Mouse (Mus musculus) myocyte (in vitro differentiated cells): ENCODE measurements around the gene Ephx4. TPM values are rescaled to one million over a fixed set of nuclear protein-coding genes. Genes with fewer than 3 reads are reported as not detected.

Experiments
- H3K27me3 ChIP-seq: one replicate; pipeline ENCODE4 v1.6.1; 2011; ENCODE audit not compliant: control insufficient read depth, insufficient read depth, insufficient read length
- H3K36me3 ChIP-seq: one replicate; pipeline ENCODE4 v1.6.1; 2011; ENCODE audit not compliant: control insufficient read depth, insufficient read depth
- H3K4me2 ChIP-seq: one replicate; pipeline ENCODE4 v1.6.1; 2011; ENCODE audit warnings: low read depth, control low read depth
- H3K4me3 ChIP-seq: one replicate; pipeline ENCODE4 v1.5.1; 2011; ENCODE audit warnings: mild to moderate bottlenecking, control low read depth, moderate library complexity
- H3K79me2 ChIP-seq: one replicate; pipeline ENCODE4 v1.6.1; 2011; ENCODE audit not compliant: control insufficient read depth, insufficient read depth
- H3ac ChIP-seq: one replicate; pipeline ENCODE4 v1.6.1; 2011; ENCODE audit not compliant: control insufficient read depth, insufficient read length
- CEBPB ChIP-seq: IDR thresholded peaks from 2 replicates; pipeline ENCODE4 v1.6.1; 2011; ENCODE audit warnings: mild to moderate bottlenecking, moderate library complexity; ENCODE audit not compliant: poor library complexity, insufficient read depth, severe bottlenecking
- E2F4 ChIP-seq: IDR thresholded peaks from one replicate; pipeline ENCODE4 v1.6.1; 2011; ENCODE audit warnings: mild to moderate bottlenecking, control low read depth, moderate library complexity; ENCODE audit not compliant: insufficient read depth
- MAX ChIP-seq: IDR thresholded peaks from one replicate; pipeline ENCODE4 v1.6.1; 2011; ENCODE audit warnings: low read depth, mild to moderate bottlenecking, control low read depth
- MYOD1 ChIP-seq, 3 experiments: IDR thresholded peaks; one replicate each; pipeline ENCODE4 v1.6.1; 2011; ENCODE audit warnings: control low read depth in 2 of 3, low read depth in 2 of 3, mild to moderate bottlenecking in 2 of 3, moderate library complexity in 1 of 3; ENCODE audit not compliant: insufficient read length in 2 of 3, control insufficient read depth in 1 of 3
- MYOG ChIP-seq, 3 experiments: IDR thresholded peaks; one replicate each; pipeline ENCODE4 v1.6.1; 2011; ENCODE audit warnings: control low read depth in 2 of 3, low read depth in 2 of 3, mild to moderate bottlenecking in 2 of 3; ENCODE audit not compliant: insufficient read length in 2 of 3, control insufficient read depth in 1 of 3, insufficient read depth in 1 of 3
- POLR2A ChIP-seq: IDR thresholded peaks from one replicate; pipeline ENCODE4 v1.6.1; 2011; ENCODE audit warnings: low read depth, mild to moderate bottlenecking, control low read depth, moderate library complexity; ENCODE audit not compliant: insufficient read length
- POLR2AphosphoS2 ChIP-seq: IDR thresholded peaks from one replicate; pipeline ENCODE4 v1.6.1; 2011; ENCODE audit warnings: low read depth, control low read depth; ENCODE audit not compliant: insufficient read length
- REST ChIP-seq: IDR thresholded peaks from one replicate; pipeline ENCODE4 v1.6.1; 2011; ENCODE audit warnings: mild to moderate bottlenecking, control low read depth, moderate library complexity; ENCODE audit not compliant: insufficient read depth, insufficient read length
- SRF ChIP-seq: IDR thresholded peaks from one replicate; pipeline ENCODE4 v1.6.1; 2011; ENCODE audit warnings: low read depth; ENCODE audit not compliant: control insufficient read depth, insufficient read length
- TCF12 ChIP-seq: IDR thresholded peaks from one replicate; pipeline ENCODE4 v1.6.1; 2011; ENCODE audit warnings: mild to moderate bottlenecking, control low read depth; ENCODE audit not compliant: poor library complexity, insufficient read depth, severe bottlenecking
- TCF3 ChIP-seq: IDR thresholded peaks from one replicate; pipeline ENCODE4 v1.6.1; 2011; ENCODE audit warnings: low read depth, control low read depth; ENCODE audit not compliant: insufficient read length
- USF1 ChIP-seq: IDR thresholded peaks from one replicate; pipeline ENCODE4 v1.6.1; 2011; ENCODE audit warnings: low read depth, mild to moderate bottlenecking, control low read depth, moderate library complexity
- polyA plus RNA-seq: library from polyadenylated mRNA; unstranded; fragments of >200 nt; fragmentation: generic; extraction: Trizol; gene quantifications from one replicate; pipeline ENCODE4 v1.2.1, GENCODE M21; 2012; ENCODE audit warnings: missing spikeins

The Ephx4 gene
- polyA plus RNA-seq, 1 experiment = not detected

DNA sequence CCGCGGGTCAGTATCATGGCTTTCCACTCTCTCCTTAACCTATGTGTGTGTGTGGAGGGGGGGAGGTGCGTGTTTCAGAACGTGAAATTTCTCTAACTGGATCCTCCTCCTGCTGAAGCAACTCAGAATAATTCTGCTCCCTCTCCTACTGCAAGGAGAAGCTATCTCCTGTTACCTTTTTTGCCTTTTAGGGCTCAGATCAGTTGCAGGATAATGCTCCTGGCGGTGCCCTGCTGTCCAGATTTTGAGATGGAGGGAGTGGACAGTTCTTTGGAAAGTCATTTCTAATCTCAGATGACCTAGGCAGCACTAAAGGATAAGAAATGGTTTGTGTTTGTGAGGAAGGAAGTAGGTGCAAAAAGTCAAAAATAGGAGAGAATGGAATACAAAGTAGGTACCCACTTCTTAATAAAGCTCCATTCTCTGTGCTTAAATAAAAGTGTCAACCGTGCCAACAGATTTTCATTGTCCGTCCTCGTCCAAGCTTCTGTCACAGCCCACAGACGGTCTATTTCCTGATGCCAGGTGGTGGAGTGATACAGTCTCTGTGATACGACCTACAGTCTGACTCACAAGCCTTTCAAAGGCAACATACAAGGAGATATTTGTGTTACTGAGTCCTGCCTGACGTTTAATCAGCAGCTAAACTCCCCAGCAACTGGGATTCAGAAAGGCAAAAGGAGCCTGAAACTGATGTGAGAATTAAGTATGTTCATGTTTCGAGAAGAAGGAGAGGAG is 1.6 kb downstream of the Ephx4 start:
- Histone ChIP-seq H3K79me2 (no peaks in the 10 kb centered on the region), H3K4me2 (no peak overlapping the region), H3K4me3 (no peak overlapping the region), H3ac (no peak overlapping the region), H3K36me3 (no peaks in the 10 kb centered on the region), H3K27me3 (peaks cover 37% of the 10 kb centered on the region)
- no peak for TF ChIP-seq MYOD1 (IDR thresholded peaks at IDR 0.05; ENCODE audit: control insufficient read depth in 1 of 3, insufficient read length in 2 of 3, low read depth in 2 of 3)
- TF ChIP-seq TCF3 = no peak
- TF ChIP-seq USF1 = no peak
- TF ChIP-seq REST = no peak
- TF ChIP-seq CEBPB = no peak
- TF ChIP-seq E2F4 = no peak
- TF ChIP-seq TCF12 = no peak
- TF ChIP-seq POLR2A = no peak
- TF ChIP-seq SRF = no peak
- no peak for TF ChIP-seq MYOG (IDR thresholded peaks at IDR 0.05; ENCODE audit: control insufficient read depth in 1 of 3, insufficient read depth in 1 of 3, insufficient read length in 2 of 3, low read depth in 2 of 3)
- TF ChIP-seq POLR2AphosphoS2 = no peak
- no peak for TF ChIP-seq MAX

DNA sequence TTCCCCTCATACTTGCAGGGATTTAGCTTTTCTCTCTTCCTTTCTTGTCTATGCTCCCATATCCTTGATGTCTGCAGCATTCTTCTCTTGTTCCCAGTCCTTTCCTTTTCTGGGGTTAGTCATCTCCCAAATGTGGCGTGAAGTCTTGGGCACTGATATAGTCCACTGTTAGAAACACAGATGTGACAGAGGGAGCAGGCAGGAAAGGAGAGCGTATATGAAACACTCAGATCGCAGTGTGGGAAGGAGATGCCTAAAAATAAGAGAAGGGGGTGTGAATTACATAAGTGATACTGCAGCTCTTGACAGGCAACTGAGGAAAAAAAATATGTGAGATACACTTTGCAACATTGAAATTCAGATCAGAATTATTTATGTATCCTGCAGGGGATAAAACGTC is 2.8 kb downstream of the Ephx4 start:
- H3ac ChIP-seq = no peak overlapping the region
- TF ChIP-seq CEBPB (no peak), TCF12 (no peak), REST (no peak), POLR2A (no peak), E2F4 (no peak), USF1 (no peak), TCF3 (no peak), MYOD1 (IDR thresholded peaks at IDR 0.05; ENCODE audit: control insufficient read depth in 1 of 3, insufficient read length in 2 of 3, low read depth in 2 of 3) (no peak), POLR2AphosphoS2 (no peak), SRF (no peak), MAX (no peak)
- no peaks in the 10 kb centered on the region for H3K36me3 ChIP-seq

DNA sequence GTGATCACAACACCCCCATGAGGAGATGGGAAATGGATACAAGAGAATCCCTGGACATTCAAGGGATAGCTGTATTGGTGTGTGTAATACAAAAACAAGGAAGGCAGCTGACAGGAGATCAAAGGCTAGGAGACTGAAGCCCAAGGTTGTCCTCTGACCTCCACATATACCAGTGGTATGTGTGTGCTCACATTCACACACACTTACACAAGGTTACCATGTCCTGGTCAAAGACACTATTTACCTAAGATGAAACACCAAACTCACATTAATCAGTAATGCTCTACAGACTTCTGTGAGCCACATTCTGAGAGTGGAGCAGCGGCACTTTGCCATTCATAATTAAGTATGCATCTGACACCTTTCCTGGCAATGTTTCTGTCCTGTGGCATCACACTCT is 7.8 kb downstream of the Ephx4 start:
- TF ChIP-seq MAX (no peak), SRF (no peak), E2F4 (no peak), REST (no peak), TCF12 (no peak), MYOG (IDR thresholded peaks at IDR 0.05; ENCODE audit: control insufficient read depth in 1 of 3, insufficient read depth in 1 of 3, insufficient read length in 2 of 3, low read depth in 2 of 3) (no peak), CEBPB (no peak), POLR2A (no peak), MYOD1 (IDR thresholded peaks at IDR 0.05; ENCODE audit: control insufficient read depth in 1 of 3, insufficient read length in 2 of 3, low read depth in 2 of 3) (no peak)
- H3K4me2 ChIP-seq = no peak overlapping the region
- peaks cover 8% of the 10 kb centered on the region for H3K27me3 ChIP-seq
- no peaks in the 10 kb centered on the region for H3K79me2 ChIP-seq
- no peaks in the 10 kb centered on the region for H3K36me3 ChIP-seq
- H3K4me3 ChIP-seq = no peak overlapping the region
- H3ac ChIP-seq = no peak overlapping the region

More for the DNA sequence above, 2.8 kb downstream of the Ephx4 start:
- Histone ChIP-seq H3K4me2 (no peak overlapping the region), H3K4me3 (no peak overlapping the region), H3K27me3 (peaks cover 37% of the 10 kb centered on the region), H3K79me2 (no peaks in the 10 kb centered on the region)

DNA sequence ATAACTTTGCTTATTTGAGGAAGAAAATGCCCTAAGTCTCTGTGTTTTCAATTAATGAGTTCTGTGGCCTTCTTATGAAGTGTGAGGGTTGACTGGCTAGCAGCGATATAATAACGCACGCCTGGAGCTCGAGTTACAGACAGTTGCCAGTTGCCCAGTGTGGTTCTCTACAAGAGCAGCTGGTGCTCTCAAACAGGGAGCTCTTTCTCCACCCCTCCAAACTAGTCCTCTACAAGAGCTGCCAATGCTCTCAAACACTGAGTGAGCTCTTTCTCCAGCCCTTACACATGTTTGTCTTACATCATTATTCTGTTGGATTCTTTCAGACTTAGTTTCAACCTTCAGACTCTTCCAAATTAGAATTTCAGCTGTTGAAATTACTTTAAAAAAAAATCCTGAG is 8.8 kb downstream of the Ephx4 start:
- TF ChIP-seq TCF3 (peak; percentile 9), SRF (no peak), MYOG (IDR thresholded peaks at IDR 0.05; ENCODE audit: control insufficient read depth in 1 of 3, insufficient read depth in 1 of 3, insufficient read length in 2 of 3, low read depth in 2 of 3) (peak in 2 of 3 experiments; percentile 84 to 92), MYOD1 (IDR thresholded peaks at IDR 0.05; ENCODE audit: control insufficient read depth in 1 of 3, insufficient read length in 2 of 3, low read depth in 2 of 3) (peak; percentile 61 to 80 (median 69)), TCF12 (peak; percentile 65), MAX (no peak)
- no peaks in the 10 kb centered on the region for H3K79me2 ChIP-seq
- peaks cover 4% of the 10 kb centered on the region for H3K27me3 ChIP-seq
- H3K4me3 ChIP-seq = no peak overlapping the region
- no peak overlapping the region for H3ac ChIP-seq
- H3K4me2 ChIP-seq = peak overlapping the region; percentile 39
- H3K36me3 ChIP-seq = no peaks in the 10 kb centered on the region

DNA sequence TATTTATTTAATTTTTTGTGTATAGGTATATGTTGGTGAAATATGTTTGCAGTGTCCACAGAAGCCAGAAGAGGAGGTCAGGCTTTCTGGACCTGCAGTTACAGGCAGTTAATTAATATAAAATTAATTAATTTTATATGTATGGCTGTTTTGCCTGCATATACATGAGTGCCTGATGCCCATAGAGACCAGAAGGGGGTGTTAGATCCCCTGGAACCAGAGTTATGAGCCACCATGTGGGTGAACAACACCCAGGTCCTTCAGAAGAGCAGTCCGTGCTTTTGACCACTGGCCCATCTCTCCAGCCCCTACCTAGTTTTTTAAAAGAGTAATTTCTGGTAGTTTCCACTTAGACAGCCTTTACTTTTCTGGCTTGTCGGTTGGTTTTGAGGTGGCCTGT is 9.7 kb downstream of the Ephx4 start:
- no peak for TF ChIP-seq CEBPB
- no peak for TF ChIP-seq MAX
- no peak for TF ChIP-seq TCF12
- no peak for TF ChIP-seq SRF
- TF ChIP-seq MYOG (IDR thresholded peaks at IDR 0.05; ENCODE audit: control insufficient read depth in 1 of 3, insufficient read depth in 1 of 3, insufficient read length in 2 of 3, low read depth in 2 of 3) = no peak
- no peak for TF ChIP-seq POLR2A
- no peak for TF ChIP-seq REST
- no peak for TF ChIP-seq TCF3
- TF ChIP-seq USF1 = no peak
- TF ChIP-seq E2F4 = no peak
- no peak for TF ChIP-seq MYOD1 (IDR thresholded peaks at IDR 0.05; ENCODE audit: control insufficient read depth in 1 of 3, insufficient read length in 2 of 3, low read depth in 2 of 3)
- TF ChIP-seq POLR2AphosphoS2 = no peak
- Histone ChIP-seq H3K4me2 (no peak overlapping the region), H3K79me2 (no peaks in the 10 kb centered on the region), H3K27me3 (no peaks in the 10 kb centered on the region), H3K4me3 (no peak overlapping the region), H3ac (no peak overlapping the region), H3K36me3 (no peaks in the 10 kb centered on the region)
